8 mouse cellular contexts compared by ENCODE assay signal in the genomic region with DNA sequence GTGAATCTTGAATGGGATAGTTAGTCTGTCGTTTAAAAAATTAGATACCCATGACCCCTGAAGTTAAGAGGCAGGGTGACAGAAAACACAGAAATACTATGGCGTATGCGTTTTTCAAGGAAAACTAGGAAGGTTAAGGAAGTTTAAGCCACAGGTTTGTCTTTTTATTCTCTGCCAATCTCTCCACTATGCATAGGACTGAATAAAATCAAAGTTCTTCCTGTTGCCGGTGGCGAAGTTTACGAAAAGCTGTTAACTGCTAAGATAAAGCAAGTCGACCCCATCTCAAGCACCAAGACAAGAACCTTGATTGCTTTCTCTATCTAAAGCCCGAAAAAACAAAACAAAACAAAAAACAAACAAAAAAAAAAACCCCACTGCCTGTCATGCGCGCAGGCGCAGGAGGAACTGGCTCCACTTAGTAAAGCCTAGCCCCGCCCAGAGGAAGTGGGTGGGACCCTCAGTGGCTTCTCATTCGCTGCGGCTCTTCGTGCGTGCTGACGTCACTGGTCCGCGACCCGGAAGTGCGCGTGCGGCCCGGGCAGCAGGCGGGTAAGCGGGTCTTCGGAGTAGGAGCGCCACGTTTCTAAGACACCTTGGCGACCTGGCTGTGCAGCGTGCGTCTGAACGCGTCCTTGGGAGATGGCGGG. TPM values are rescaled to one million over a fixed set of nuclear protein-coding genes. Genes with fewer than 3 reads are reported as not detected.
DNase-seq lines count a peak whose midpoint lies in the region; ATAC-seq and TF ChIP-seq lines count a peak whose summit lies in the region.

A gene (plus strand): TSS at position 481 of the 650 bp plus-strand sequence.

- TF ChIP-seq EP300 in liver, embryonic 14.5 days (IDR thresholded peaks at IDR 0.05; ENCODE audit: low read depth), result no peak
- no peak for TF ChIP-seq EP300 in stomach, postnatal 0 days (optimal IDR thresholded peaks at IDR 0.05)

- WGBS in forebrain, embryonic 10.5 days, result 9% methylated on average over 35 of the region's 35 CpGs
- WGBS in heart, embryonic 15.5 days, result 9% methylated on average over 35 of the region's 35 CpGs
- WGBS in liver, embryonic 14.5 days (ENCODE audit: insufficient replicate concordance), result 5% methylated on average over 35 of the region's 35 CpGs
- 8% methylated on average over 34 of the region's 35 CpGs for WGBS in neural tube, embryonic 11.5 days
- 9% methylated on average over 35 of the region's 35 CpGs for WGBS in stomach, postnatal 0 days

- no peaks in the 10 kb centered on the region for H3K9me3 ChIP-seq in forebrain, embryonic 10.5 days
- no peaks in the 10 kb centered on the region for H3K9me3 ChIP-seq in heart, embryonic 15.5 days (replicated peaks)
- H3K9me3 ChIP-seq in liver, embryonic 14.5 days (ENCODE audit: control insufficient read depth, low read length), result no peaks in the 10 kb centered on the region
- no peaks in the 10 kb centered on the region for H3K9me3 ChIP-seq in neural tube, embryonic 11.5 days (ENCODE audit: control insufficient read depth, low read length)
- H3K9me3 ChIP-seq in stomach, postnatal 0 days (ENCODE audit: control insufficient read depth, low read length), result no peaks in the 10 kb centered on the region

- peak within 1 kb of the TSS; percentile 83 for H3K27ac ChIP-seq in forebrain, embryonic 10.5 days
- peak within 1 kb of the TSS; percentile 64 for H3K27ac ChIP-seq in heart, embryonic 15.5 days
- H3K27ac ChIP-seq in liver, embryonic 14.5 days, result peak within 1 kb of the TSS; percentile 2; the same call in 1 of the 2 replicates
- 0 out of 2 replicates have a peak within 1 kb of the TSS, but pooled peaks have one; percentile 4 for H3K27ac ChIP-seq in neural tube, embryonic 11.5 days (ENCODE audit: low read depth, low read length)
- peak within 1 kb of the TSS; percentile 76 for H3K27ac ChIP-seq in stomach, postnatal 0 days (replicated peaks)

- H3K36me3 ChIP-seq in forebrain, embryonic 10.5 days (replicated peaks), result peaks cover 27% of the 10 kb centered on the region
- H3K36me3 ChIP-seq in heart, embryonic 15.5 days, result peaks cover 16% of the 10 kb centered on the region
- peaks cover 13% of the 10 kb centered on the region for H3K36me3 ChIP-seq in liver, embryonic 14.5 days (replicated peaks; ENCODE audit: control insufficient read depth, insufficient read depth, low read depth)
- H3K36me3 ChIP-seq in neural tube, embryonic 11.5 days (ENCODE audit: control insufficient read depth, insufficient read depth, low read length), result 0 out of 2 replicates have a peak, but pooled peaks cover 2% of the 10 kb centered on the region
- peaks cover 3% of the 10 kb centered on the region; the same call in 1 of the 2 replicates for H3K36me3 ChIP-seq in stomach, postnatal 0 days (ENCODE audit: control insufficient read depth, insufficient read depth, low read length)

- peaks cover 13% of the 10 kb centered on the region for H3K4me1 ChIP-seq in forebrain, embryonic 10.5 days
- H3K4me1 ChIP-seq in heart, embryonic 15.5 days (replicated peaks), result peaks cover 11% of the 10 kb centered on the region
- H3K4me1 ChIP-seq in liver, embryonic 14.5 days (replicated peaks; ENCODE audit: control insufficient read depth in 2 of 2, insufficient read depth in 2 of 2, low read length in 1 of 2), result peaks cover 3 to 6% of the 10 kb centered on the region in 2 experiments; a peak in 3 of 4 replicates
- H3K4me1 ChIP-seq in neural tube, embryonic 11.5 days (ENCODE audit: control insufficient read depth, insufficient read depth, low read length), result peaks cover 10% of the 10 kb centered on the region
- 0 out of 2 replicates have a peak, but pooled peaks cover 4% of the 10 kb centered on the region for H3K4me1 ChIP-seq in stomach, postnatal 0 days (replicated peaks; ENCODE audit: control insufficient read depth, insufficient read depth)

- peak; percentile 96 to 97 for DNase-seq in CD8-positive naive resting alpha-beta T cell, adult 2 months (ENCODE audit: low read depth in 2 of 2, low spot score in 2 of 2)
- DNase-seq in c-Kit-positive CD71-negative TER-119-negative erythroid progenitor cells, embryonic 14.5 days (ENCODE audit: low read depth), result peak; percentile 94
- DNase-seq in forebrain, embryonic 10.5 days (ENCODE audit: extremely low spot score, low spot score), result peak; percentile 96
- peak; percentile 99 to 100 for DNase-seq in kidney, postnatal 25 days
- DNase-seq in liver, embryonic 14.5 days (ENCODE audit: low read depth in 3 of 3, low spot score in 3 of 3), result peak; percentile 93
- DNase-seq in neural tube, embryonic 11.5 days (ENCODE audit: low spot score), result peak; percentile 98
- peak; percentile 99 for DNase-seq in stomach, postnatal 0 days (ENCODE audit: low spot score)

- H3K9ac ChIP-seq in heart, embryonic 15.5 days, result peak within 1 kb of the TSS; percentile 75
- peak within 1 kb of the TSS; percentile 71 for H3K9ac ChIP-seq in liver, embryonic 14.5 days (replicated peaks)
- peak within 1 kb of the TSS; percentile 66 for H3K9ac ChIP-seq in neural tube, embryonic 11.5 days (ENCODE audit: low read length)
- peak within 1 kb of the TSS; percentile 83 for H3K9ac ChIP-seq in stomach, postnatal 0 days (ENCODE audit: low read length)

- H3K27me3 ChIP-seq in forebrain, embryonic 10.5 days (ENCODE audit: poor library complexity, severe bottlenecking), result no peaks in the 10 kb centered on the region
- H3K27me3 ChIP-seq in heart, embryonic 15.5 days, result no peaks in the 10 kb centered on the region
- no peaks in the 10 kb centered on the region for H3K27me3 ChIP-seq in liver, embryonic 14.5 days (ENCODE audit: control insufficient read depth, insufficient read depth, low read length)
- H3K27me3 ChIP-seq in neural tube, embryonic 11.5 days (ENCODE audit: control insufficient read depth, insufficient read depth, low read length), result no peaks in the 10 kb centered on the region
- no peaks in the 10 kb centered on the region for H3K27me3 ChIP-seq in stomach, postnatal 0 days (ENCODE audit: control insufficient read depth, insufficient read depth, low read length)

- no peak for TF ChIP-seq CTCF in liver, embryonic 14.5 days (IDR thresholded peaks at IDR 0.05; ENCODE audit: low read depth)
- TF ChIP-seq CTCF in stomach, postnatal 0 days (IDR thresholded peaks at IDR 0.05; ENCODE audit: low read depth), result no peak

- ATAC-seq in heart, embryonic 15.5 days (replicated peaks; ENCODE audit: insufficient number of reproducible peaks, insufficient read depth, low FRiP score, low read depth), result peak; percentile 99
- peak; percentile 100 for ATAC-seq in liver, embryonic 14.5 days (ENCODE audit: insufficient read depth)
- ATAC-seq in neural tube, embryonic 11.5 days (ENCODE audit: insufficient read depth, low FRiP score, low TSS enrichment), result peak; percentile 100
- ATAC-seq in stomach, postnatal 0 days (ENCODE audit: low FRiP score, low TSS enrichment), result peak; percentile 100

- H3K4me2 ChIP-seq in heart, embryonic 15.5 days, result peak within 1 kb of the TSS; percentile 92
- H3K4me2 ChIP-seq in liver, embryonic 14.5 days (ENCODE audit: low read depth), result peak within 1 kb of the TSS; percentile 87
- H3K4me2 ChIP-seq in neural tube, embryonic 11.5 days (ENCODE audit: low read depth), result peak within 1 kb of the TSS; percentile 65
- H3K4me2 ChIP-seq in stomach, postnatal 0 days (replicated peaks; ENCODE audit: low read depth), result peak within 1 kb of the TSS; percentile 86

- peak within 1 kb of the TSS; percentile 79 for H3K4me3 ChIP-seq in forebrain, embryonic 10.5 days
- H3K4me3 ChIP-seq in heart, embryonic 15.5 days, result peak within 1 kb of the TSS; percentile 92
- peak within 1 kb of the TSS; percentile 66 to 83 for H3K4me3 ChIP-seq in liver, embryonic 14.5 days (ENCODE audit: insufficient read depth in 1 of 2, low read depth in 2 of 2, low read length in 2 of 2)
- H3K4me3 ChIP-seq in neural tube, embryonic 11.5 days (ENCODE audit: low read depth, low read length), result peak within 1 kb of the TSS; percentile 81
- H3K4me3 ChIP-seq in stomach, postnatal 0 days (ENCODE audit: low read depth, low read length), result peak within 1 kb of the TSS; percentile 91

RNA-seq across cellular contexts. Expression of the gene that starts here (rescaled TPM):
- 74.8 and 79.1 TPM in 2 replicates for polyA plus RNA-seq in forebrain, embryonic 10.5 days (2016; fragmentation: Nextera tagmentation; extraction: Ambion mirVana)
- polyA plus RNA-seq in heart, embryonic 15.5 days (2015; fragmentation: Nextera tagmentation; extraction: Ambion mirVana), result 40.9 and 43.0 TPM in 2 replicates
- polyA plus RNA-seq in liver, embryonic 14.5 days (2012; rRNA removed), result 7.9 and 14.0 TPM in 2 replicates
- 33.4 and 35.8 TPM in 2 replicates for polyA plus RNA-seq in liver, embryonic 14.5 days (2014; fragmentation: Nextera tagmentation; extraction: Ambion mirVana)
- 72.1 and 74.2 TPM in 2 replicates for polyA plus RNA-seq in neural tube, embryonic 11.5 days (2014; fragmentation: Nextera tagmentation; extraction: Ambion mirVana)
- polyA plus RNA-seq in stomach, postnatal 0 days (2015; fragmentation: Nextera tagmentation; extraction: Ambion mirVana), result 37.9 and 41.8 TPM in 2 replicates

Comparison
In these comparisons a context has a peak if more than half of its experiments do, and no peak if none do; other contexts are left out.
1. Peak in every context shown above with its lines: DNase-seq, ATAC-seq, H3K4me3 ChIP-seq and H3K27ac ChIP-seq.
2. H3K27ac ChIP-seq: peak in every context shown above with its lines; median percentile 83 in forebrain, embryonic 10.5 days; 76 in stomach, postnatal 0 days; 64 in heart, embryonic 15.5 days; 4 in neural tube, embryonic 11.5 days; 2 in liver, embryonic 14.5 days.